Mouse (Mus musculus): ENCODE measurements at regions not wholly inside any gene's neighbourhood (a gene's known extent, or its start where the extent isn't known, plus 50 kb on each side); places are given as distances from the start of the nearest gene placed in this dataset.

GRCm38 (mm10) chr1:128798721-128799120, 206.6 kb upstream of the Cxcr4 start:
- TF ChIP-seq EP300 (IDR thresholded peaks at IDR 0.05; ENCODE audit: low read length) = no peak
- TF ChIP-seq TBP (conservative IDR thresholded peaks at IDR 0.05; ENCODE audit: low read depth, low read length) = no peak

All from CH12.LX (cell line).